Mouse (Mus musculus): ENCODE measurements around the gene Npw. TPM values are rescaled to one million over a fixed set of nuclear protein-coding genes. Genes with fewer than 3 reads are reported as not detected.

Gene Npw
- polyA plus RNA-seq, 1 experiment: not detected

GRCm38 (mm10) chr17:24644030-24644715 lies 14.1 kb downstream of the Npw start:
- Histone ChIP-seq H3K4me3 (replicated peaks; ENCODE audit: insufficient read depth, low read depth, low read length) (no peak overlapping the region), H3K27ac (ENCODE audit: insufficient read depth, low read length) (peak overlapping the region; percentile 32; the same call in 1 of the 2 replicates), H3K4me1 (ENCODE audit: control insufficient read depth, insufficient read depth, low read length) (peaks cover 23% of the 10 kb centered on the region), H3K27me3 (ENCODE audit: control insufficient read depth, insufficient read depth, low read length) (no peaks in the 10 kb centered on the region)
- no peak for DNase-seq
- 49% methylated on average over 7 of the region's 7 CpGs for WGBS
- TF ChIP-seq CTCF (IDR thresholded peaks at IDR 0.05; ENCODE audit: borderline replicate concordance, insufficient read depth, low read depth, low read length) (no peak), POLR2A (IDR thresholded peaks at IDR 0.05; ENCODE audit: borderline replicate concordance, insufficient read depth, low read length) (no peak)

DNA sequence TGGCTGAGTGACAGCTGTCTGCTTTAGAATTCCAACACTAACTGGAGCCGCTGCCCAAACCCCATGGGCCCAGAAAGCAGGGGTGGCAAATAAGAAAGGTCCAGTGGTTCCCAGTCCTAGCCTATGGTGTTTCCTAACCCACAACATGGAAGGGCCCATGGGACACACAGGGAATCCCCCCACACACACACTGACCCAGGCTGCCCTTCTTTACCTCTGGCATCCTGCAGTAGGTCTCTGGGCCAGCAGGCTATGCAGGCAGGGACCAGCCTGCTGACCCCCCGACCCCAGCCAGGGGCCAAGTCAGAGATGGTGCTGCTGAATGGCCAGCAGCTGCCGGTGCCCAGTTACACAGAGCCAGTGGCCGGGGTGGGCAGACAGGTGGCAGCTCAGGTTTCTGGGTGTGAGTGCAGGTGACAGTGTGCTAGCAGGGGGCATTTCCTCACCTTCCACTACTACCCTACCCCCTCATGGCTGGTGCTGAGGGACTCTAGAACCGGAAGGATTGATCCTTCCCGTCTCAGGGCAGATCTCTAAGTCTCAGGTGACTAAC lies 15.4 kb downstream of the Npw start:
- Histone ChIP-seq H3K27ac (ENCODE audit: insufficient read depth, low read length) (no peak overlapping the region), H3K4me3 (replicated peaks; ENCODE audit: insufficient read depth, low read depth, low read length) (no peak overlapping the region), H3K4me1 (ENCODE audit: control insufficient read depth, insufficient read depth, low read length) (peaks cover 17% of the 10 kb centered on the region), H3K27me3 (ENCODE audit: control insufficient read depth, insufficient read depth, low read length) (no peaks in the 10 kb centered on the region)
- no peak for DNase-seq
- 67% methylated on average over 6 of the region's 6 CpGs for WGBS
- TF ChIP-seq CTCF (IDR thresholded peaks at IDR 0.05; ENCODE audit: borderline replicate concordance, insufficient read depth, low read depth, low read length) (no peak), POLR2A (IDR thresholded peaks at IDR 0.05; ENCODE audit: borderline replicate concordance, insufficient read depth, low read length) (no peak)

DNA sequence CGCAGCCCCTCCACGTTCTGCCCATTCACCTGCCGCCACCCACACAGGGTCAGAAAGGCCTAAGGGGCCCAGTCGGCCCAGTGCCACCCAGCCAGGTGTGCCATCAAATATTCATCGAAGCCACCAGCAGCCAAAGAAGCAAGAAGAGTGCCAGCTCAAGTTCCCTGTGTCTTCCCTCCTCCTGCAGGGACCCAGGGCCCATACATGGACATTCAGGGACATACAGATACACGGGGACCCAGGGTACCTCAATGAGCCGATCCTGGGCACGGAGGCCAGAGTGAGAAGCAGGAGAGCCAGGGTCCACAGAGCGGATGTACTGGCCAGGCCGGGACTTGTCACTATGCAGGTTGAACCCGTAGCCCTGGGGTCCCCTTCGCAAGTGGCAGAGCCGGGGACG lies 16.3 kb downstream of the Npw start:
- 87% methylated on average over 14 of the region's 14 CpGs for WGBS
- no peak overlapping the region for H3K4me3 ChIP-seq (replicated peaks; ENCODE audit: insufficient read depth, low read depth, low read length)
- peaks cover 15% of the 10 kb centered on the region for H3K4me1 ChIP-seq (ENCODE audit: control insufficient read depth, insufficient read depth, low read length)
- H3K27ac ChIP-seq (ENCODE audit: insufficient read depth, low read length): no peak overlapping the region
- DNase-seq: no peak
- TF ChIP-seq CTCF (IDR thresholded peaks at IDR 0.05; ENCODE audit: borderline replicate concordance, insufficient read depth, low read depth, low read length) (no peak), POLR2A (IDR thresholded peaks at IDR 0.05; ENCODE audit: borderline replicate concordance, insufficient read depth, low read length) (no peak)
- no peaks in the 10 kb centered on the region for H3K27me3 ChIP-seq (ENCODE audit: control insufficient read depth, insufficient read depth, low read length)

DNA sequence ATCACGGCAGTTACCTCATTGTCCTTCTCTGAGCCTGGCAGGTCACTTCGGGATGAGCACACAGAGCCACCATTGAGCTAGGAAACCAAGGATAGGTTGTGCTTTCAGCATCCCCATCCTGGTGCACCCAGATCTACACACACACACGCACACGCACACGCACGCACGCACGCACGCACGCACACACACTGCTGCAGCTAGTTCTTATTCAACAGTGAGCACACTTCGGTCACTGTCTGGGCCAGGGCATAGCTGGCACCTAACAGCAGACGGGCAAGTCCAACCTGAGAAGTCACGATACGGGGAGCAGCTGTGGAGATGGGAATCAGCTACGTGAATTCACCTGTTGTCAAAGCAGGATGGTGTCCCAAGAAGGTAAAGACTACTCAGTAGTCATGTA lies 17.7 kb downstream of the Npw start:
- 89% methylated on average over 15 of the region's 15 CpGs for WGBS
- H3K4me1 ChIP-seq (ENCODE audit: control insufficient read depth, insufficient read depth, low read length): peaks cover 12% of the 10 kb centered on the region; the same call in 1 of the 2 replicates
- no peak overlapping the region for H3K27ac ChIP-seq (ENCODE audit: insufficient read depth, low read length)
- no peak overlapping the region for H3K4me3 ChIP-seq (replicated peaks; ENCODE audit: insufficient read depth, low read depth, low read length)
- no peaks in the 10 kb centered on the region for H3K27me3 ChIP-seq (ENCODE audit: control insufficient read depth, insufficient read depth, low read length)
- DNase-seq: no peak
- TF ChIP-seq POLR2A (IDR thresholded peaks at IDR 0.05; ENCODE audit: borderline replicate concordance, insufficient read depth, low read length) (no peak), CTCF (IDR thresholded peaks at IDR 0.05; ENCODE audit: borderline replicate concordance, insufficient read depth, low read depth, low read length) (no peak)

DNA sequence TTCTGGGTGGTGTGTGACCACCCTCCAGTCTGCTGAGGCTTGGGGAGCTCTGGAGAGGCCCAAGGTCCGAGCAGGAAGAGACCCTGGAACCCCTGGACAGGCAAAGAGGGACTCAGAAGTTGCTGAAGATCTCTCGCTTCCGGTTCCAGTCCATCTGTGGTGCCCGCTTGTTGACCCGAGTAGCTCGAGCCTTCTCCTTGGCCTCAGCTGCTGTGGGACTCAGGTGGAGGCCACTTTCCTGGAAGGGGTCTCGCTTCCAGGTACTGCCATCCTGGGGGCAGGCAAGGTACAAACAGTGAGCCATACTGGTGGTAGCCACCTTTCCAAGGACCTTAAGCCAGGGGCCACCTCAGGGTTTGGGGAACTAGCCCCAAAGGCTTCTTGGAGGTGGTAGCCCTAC lies 18.1 kb downstream of the Npw start:
- Histone ChIP-seq H3K27ac (ENCODE audit: insufficient read depth, low read length) (no peak overlapping the region), H3K4me1 (ENCODE audit: control insufficient read depth, insufficient read depth, low read length) (peaks cover 8% of the 10 kb centered on the region; the same call in 1 of the 2 replicates), H3K4me3 (replicated peaks; ENCODE audit: insufficient read depth, low read depth, low read length) (no peak overlapping the region), H3K27me3 (ENCODE audit: control insufficient read depth, insufficient read depth, low read length) (no peaks in the 10 kb centered on the region)
- no peak for TF ChIP-seq CTCF (IDR thresholded peaks at IDR 0.05; ENCODE audit: borderline replicate concordance, insufficient read depth, low read depth, low read length)
- no peak for TF ChIP-seq POLR2A (IDR thresholded peaks at IDR 0.05; ENCODE audit: borderline replicate concordance, insufficient read depth, low read length)
- WGBS: 77% methylated on average over 7 of the region's 7 CpGs
- DNase-seq: no peak

- H3K4me3 ChIP-seq (replicated peaks; ENCODE audit: insufficient read depth, low read depth, low read length): no peak overlapping the region
- peaks cover 6% of the 10 kb centered on the region; the same call in 1 of the 2 replicates for H3K4me1 ChIP-seq (ENCODE audit: control insufficient read depth, insufficient read depth, low read length)
- H3K27ac ChIP-seq (ENCODE audit: insufficient read depth, low read length): no peak overlapping the region
- no peak for DNase-seq
- WGBS: 70% methylated on average over 5 of the region's 5 CpGs
- H3K27me3 ChIP-seq (ENCODE audit: control insufficient read depth, insufficient read depth, low read length): no peaks in the 10 kb centered on the region
- TF ChIP-seq POLR2A (IDR thresholded peaks at IDR 0.05; ENCODE audit: borderline replicate concordance, insufficient read depth, low read length): no peak
- no peak for TF ChIP-seq CTCF (IDR thresholded peaks at IDR 0.05; ENCODE audit: borderline replicate concordance, insufficient read depth, low read depth, low read length)
Observed at GRCm38 (mm10) chr17:24639571-24639988, 18.7 kb downstream of the Npw start.

GRCm38 (mm10) chr17:24638840-24639239 lies 19.4 kb downstream of the Npw start:
- 65% methylated on average over 9 of the region's 9 CpGs for WGBS

GRCm38 (mm10) chr17:24638214-24638613 lies 20.0 kb downstream of the Npw start:
- 66% methylated on average over 4 of the region's 4 CpGs for WGBS
- Histone ChIP-seq H3K4me3 (replicated peaks; ENCODE audit: insufficient read depth, low read depth, low read length) (no peak overlapping the region), H3K27ac (ENCODE audit: insufficient read depth, low read length) (no peak overlapping the region), H3K4me1 (ENCODE audit: control insufficient read depth, insufficient read depth, low read length) (peaks cover 2% of the 10 kb centered on the region; the same call in 1 of the 2 replicates), H3K27me3 (ENCODE audit: control insufficient read depth, insufficient read depth, low read length) (no peaks in the 10 kb centered on the region)
- no peak for TF ChIP-seq POLR2A (IDR thresholded peaks at IDR 0.05; ENCODE audit: borderline replicate concordance, insufficient read depth, low read length)
- DNase-seq: no peak

More at GRCm38 (mm10) chr17:24638840-24639239, 19.4 kb downstream of the Npw start:
- H3K27ac ChIP-seq (ENCODE audit: insufficient read depth, low read length): no peak overlapping the region
- no peak overlapping the region for H3K4me3 ChIP-seq (replicated peaks; ENCODE audit: insufficient read depth, low read depth, low read length)
- H3K4me1 ChIP-seq (ENCODE audit: control insufficient read depth, insufficient read depth, low read length): peaks cover 1% of the 10 kb centered on the region; the same call in 1 of the 2 replicates
- TF ChIP-seq CTCF (IDR thresholded peaks at IDR 0.05; ENCODE audit: borderline replicate concordance, insufficient read depth, low read depth, low read length): no peak
- no peak for TF ChIP-seq POLR2A (IDR thresholded peaks at IDR 0.05; ENCODE audit: borderline replicate concordance, insufficient read depth, low read length)
- no peak for DNase-seq
- H3K27me3 ChIP-seq (ENCODE audit: control insufficient read depth, insufficient read depth, low read length): no peaks in the 10 kb centered on the region

Data from cerebellum, adult 2 months (tissue).